Mouse (Mus musculus): ENCODE results near the gene Igdcc3.

GRCm38 (mm10) chr9:65179817-65180624, 39.0 kb downstream of the Igdcc3 start:
- TF ChIP-seq CTCF (IDR thresholded peaks at IDR 0.05; ENCODE audit: extremely low read depth, insufficient read depth, insufficient read length, insufficient replicate concordance) (no peak), POLR2A (IDR thresholded peaks at IDR 0.05; ENCODE audit: low read depth, low read length) (no peak)

Data from spleen, adult 2 months (tissue).